Mouse (Mus musculus): ENCODE results near the gene Slc39a7. TPM values are rescaled to one million over a fixed set of nuclear protein-coding genes. Genes with fewer than 3 reads are reported as not detected.

Gene Slc39a7
- polyA plus RNA-seq (2016; fragmentation: Nextera tagmentation; extraction: Ambion mirVana), result 196 TPM in 2 replicates

GRCm38 (mm10) chr17:34031465-34032173 lies at the start of gene Slc39a7, which contains the start of gene Rxrb:
Gene Slc39a7 (minus strand): TSS chr17:34031682.
Gene Rxrb (plus strand): TSS chr17:34031812.
- DNase-seq (ENCODE audit: low spot score), result peak; percentile 100
- under 1% methylated on average over 80 of the region's 88 CpGs for WGBS
- Histone ChIP-seq H3K9me3 (replicated peaks) (no peaks in the 10 kb centered on the region), H3K27ac (peak within 1 kb of the TSS; percentile 96), H3K27me3 (ENCODE audit: low read depth, poor library complexity, severe bottlenecking) (no peaks in the 10 kb centered on the region), H3K36me3 (peaks cover 66% of the 10 kb centered on the region), H3K4me3 (peak within 1 kb of the TSS; percentile 77), H3K4me1 (peaks cover 62% of the 10 kb centered on the region)

- H3K27ac ChIP-seq, result no peak overlapping the region
- H3K27me3 ChIP-seq (ENCODE audit: low read depth, poor library complexity, severe bottlenecking), result peaks cover 33% of the 10 kb centered on the region
- H3K4me3 ChIP-seq, result no peak overlapping the region
- H3K4me1 ChIP-seq, result peaks cover 7% of the 10 kb centered on the region; the same call in 1 of the 2 replicates
- no peak for DNase-seq (ENCODE audit: low spot score)
- no peaks in the 10 kb centered on the region for H3K36me3 ChIP-seq
- WGBS, result 19% methylated on average over 5 of the region's 5 CpGs
- H3K9me3 ChIP-seq (replicated peaks), result no peaks in the 10 kb centered on the region
Observed at GRCm38 (mm10) chr17:34079621-34080020, 48.1 kb upstream of the Slc39a7 start.

GRCm38 (mm10) chr17:34079002-34079401 lies 47.5 kb upstream of the Slc39a7 start:
- H3K4me3 ChIP-seq, result no peak overlapping the region
- no peaks in the 10 kb centered on the region for H3K9me3 ChIP-seq (replicated peaks)
- DNase-seq (ENCODE audit: low spot score), result no peak
- H3K4me1 ChIP-seq, result peaks cover 7% of the 10 kb centered on the region; the same call in 1 of the 2 replicates
- peaks cover 29% of the 10 kb centered on the region for H3K27me3 ChIP-seq (ENCODE audit: low read depth, poor library complexity, severe bottlenecking)
- H3K36me3 ChIP-seq, result no peaks in the 10 kb centered on the region
- H3K27ac ChIP-seq, result no peak overlapping the region
- 89% methylated on average over 11 of the region's 11 CpGs for WGBS

- Histone ChIP-seq H3K4me3 (no peak overlapping the region), H3K27ac (no peak overlapping the region), H3K27me3 (ENCODE audit: low read depth, poor library complexity, severe bottlenecking) (peaks cover 25% of the 10 kb centered on the region), H3K4me1 (peaks cover 6% of the 10 kb centered on the region; the same call in 1 of the 2 replicates), H3K9me3 (replicated peaks) (no peaks in the 10 kb centered on the region), H3K36me3 (no peaks in the 10 kb centered on the region)
- 72% methylated on average over 4 of the region's 4 CpGs for WGBS
- no peak for DNase-seq (ENCODE audit: low spot score)
Observed at GRCm38 (mm10) chr17:34078148-34078547, 46.7 kb upstream of the Slc39a7 start.

GRCm38 (mm10) chr17:34077549-34077948 lies 46.1 kb upstream of the Slc39a7 start:
- Histone ChIP-seq H3K27ac (no peak overlapping the region), H3K4me1 (0 out of 2 replicates have a peak, but pooled peaks cover 4% of the 10 kb centered on the region), H3K27me3 (ENCODE audit: low read depth, poor library complexity, severe bottlenecking) (peaks cover 23% of the 10 kb centered on the region), H3K4me3 (no peak overlapping the region), H3K9me3 (replicated peaks) (no peaks in the 10 kb centered on the region), H3K36me3 (no peaks in the 10 kb centered on the region)
- DNase-seq (ENCODE audit: low spot score), result peak; percentile 83
- WGBS, result 2% methylated on average over 9 of the region's 9 CpGs

- H3K36me3 ChIP-seq, result no peaks in the 10 kb centered on the region
- DNase-seq (ENCODE audit: low spot score), result peak; percentile 45
- H3K9me3 ChIP-seq (replicated peaks), result no peaks in the 10 kb centered on the region
- 0 out of 2 replicates have a peak, but pooled peaks cover 4% of the 10 kb centered on the region for H3K4me1 ChIP-seq
- no peak overlapping the region for H3K4me3 ChIP-seq
- no peak overlapping the region for H3K27ac ChIP-seq
- peaks cover 23% of the 10 kb centered on the region for H3K27me3 ChIP-seq (ENCODE audit: low read depth, poor library complexity, severe bottlenecking)
- 41% methylated on average over 7 of the region's 7 CpGs for WGBS
Observed at GRCm38 (mm10) chr17:34075271-34075670, 43.8 kb upstream of the Slc39a7 start.

GRCm38 (mm10) chr17:34072091-34072490 lies 40.6 kb upstream of the Slc39a7 start:
- Histone ChIP-seq H3K4me1 (0 out of 2 replicates have a peak, but pooled peaks cover 4% of the 10 kb centered on the region), H3K36me3 (no peaks in the 10 kb centered on the region), H3K4me3 (no peak overlapping the region), H3K27me3 (ENCODE audit: low read depth, poor library complexity, severe bottlenecking) (peaks cover 19% of the 10 kb centered on the region), H3K9me3 (replicated peaks) (no peaks in the 10 kb centered on the region), H3K27ac (no peak overlapping the region)
- WGBS, result 76% methylated on average over 5 of the region's 5 CpGs
- no peak for DNase-seq (ENCODE audit: low spot score)

- WGBS, result 71% methylated on average over 3 of the region's 3 CpGs
- no peaks in the 10 kb centered on the region for H3K36me3 ChIP-seq
- no peak for DNase-seq (ENCODE audit: low spot score)
- H3K9me3 ChIP-seq (replicated peaks), result no peaks in the 10 kb centered on the region
- H3K4me1 ChIP-seq, result 0 out of 2 replicates have a peak, but pooled peaks cover 4% of the 10 kb centered on the region
- no peak overlapping the region for H3K4me3 ChIP-seq
- H3K27me3 ChIP-seq (ENCODE audit: low read depth, poor library complexity, severe bottlenecking), result no peaks in the 10 kb centered on the region
- H3K27ac ChIP-seq, result no peak overlapping the region
Observed at GRCm38 (mm10) chr17:34068864-34069263, 37.4 kb upstream of the Slc39a7 start.

- 62% methylated on average over 7 of the region's 7 CpGs for WGBS
- no peaks in the 10 kb centered on the region for H3K9me3 ChIP-seq (replicated peaks)
Observed at GRCm38 (mm10) chr17:34057224-34057623, 25.7 kb upstream of the Slc39a7 start.

GRCm38 (mm10) chr17:34047404-34048050 lies 16.0 kb upstream of the Slc39a7 start:
- Histone ChIP-seq H3K36me3 (no peaks in the 10 kb centered on the region), H3K9me3 (replicated peaks) (no peaks in the 10 kb centered on the region), H3K27ac (no peak overlapping the region), H3K4me3 (no peak overlapping the region), H3K4me1 (no peaks in the 10 kb centered on the region), H3K27me3 (ENCODE audit: low read depth, poor library complexity, severe bottlenecking) (peaks cover 5% of the 10 kb centered on the region; the same call in 1 of the 2 replicates)
- DNase-seq (ENCODE audit: low spot score), result no peak
- 95% methylated on average over 5 of the region's 5 CpGs for WGBS

More at GRCm38 (mm10) chr17:34057224-34057623, 25.7 kb upstream of the Slc39a7 start:
- H3K36me3 ChIP-seq, result no peaks in the 10 kb centered on the region
- no peak overlapping the region for H3K27ac ChIP-seq
- DNase-seq (ENCODE audit: low spot score), result no peak
- H3K4me3 ChIP-seq, result no peak overlapping the region
- no peaks in the 10 kb centered on the region for H3K27me3 ChIP-seq (ENCODE audit: low read depth, poor library complexity, severe bottlenecking)
- 0 out of 2 replicates have a peak, but pooled peaks cover 2% of the 10 kb centered on the region for H3K4me1 ChIP-seq

GRCm38 (mm10) chr17:34045941-34046340 lies 14.5 kb upstream of the Slc39a7 start:
- 84% methylated on average over 14 of the region's 14 CpGs for WGBS

GRCm38 (mm10) chr17:34039562-34040450 lies 8.3 kb upstream of the Slc39a7 start:
- DNase-seq (ENCODE audit: low spot score), result no peak

More at GRCm38 (mm10) chr17:34045941-34046340, 14.5 kb upstream of the Slc39a7 start:
- H3K36me3 ChIP-seq, result no peaks in the 10 kb centered on the region
- no peak overlapping the region for H3K4me3 ChIP-seq
- peaks cover 17% of the 10 kb centered on the region for H3K27me3 ChIP-seq (ENCODE audit: low read depth, poor library complexity, severe bottlenecking)
- no peak for DNase-seq (ENCODE audit: low spot score)
- no peak overlapping the region for H3K27ac ChIP-seq
- peaks cover 14% of the 10 kb centered on the region for H3K4me1 ChIP-seq
- no peaks in the 10 kb centered on the region for H3K9me3 ChIP-seq (replicated peaks)

More at GRCm38 (mm10) chr17:34039562-34040450, 8.3 kb upstream of the Slc39a7 start:
- peaks cover 57% of the 10 kb centered on the region for H3K27me3 ChIP-seq (ENCODE audit: low read depth, poor library complexity, severe bottlenecking)
- H3K4me3 ChIP-seq, result peak overlapping the region; percentile 39
- peaks cover 47% of the 10 kb centered on the region for H3K4me1 ChIP-seq
- peak overlapping the region; percentile 46 for H3K27ac ChIP-seq
- peaks cover 37% of the 10 kb centered on the region for H3K36me3 ChIP-seq
- H3K9me3 ChIP-seq (replicated peaks), result no peaks in the 10 kb centered on the region
- WGBS, result 28% methylated on average over 17 of the region's 17 CpGs

Data from limb, embryonic 10.5 days (tissue).